Mouse (Mus musculus): ENCODE data around the gene Gtpbp1. TPM values are rescaled to one million over a fixed set of nuclear protein-coding genes. Genes with fewer than 3 reads are reported as not detected.
A peak's percentile ranks its signal among the peaks of the same experiment; 100 is the strongest.

The Gtpbp1 gene
- polyA plus RNA-seq, 1 experiment, result 37.3 TPM

DNA sequence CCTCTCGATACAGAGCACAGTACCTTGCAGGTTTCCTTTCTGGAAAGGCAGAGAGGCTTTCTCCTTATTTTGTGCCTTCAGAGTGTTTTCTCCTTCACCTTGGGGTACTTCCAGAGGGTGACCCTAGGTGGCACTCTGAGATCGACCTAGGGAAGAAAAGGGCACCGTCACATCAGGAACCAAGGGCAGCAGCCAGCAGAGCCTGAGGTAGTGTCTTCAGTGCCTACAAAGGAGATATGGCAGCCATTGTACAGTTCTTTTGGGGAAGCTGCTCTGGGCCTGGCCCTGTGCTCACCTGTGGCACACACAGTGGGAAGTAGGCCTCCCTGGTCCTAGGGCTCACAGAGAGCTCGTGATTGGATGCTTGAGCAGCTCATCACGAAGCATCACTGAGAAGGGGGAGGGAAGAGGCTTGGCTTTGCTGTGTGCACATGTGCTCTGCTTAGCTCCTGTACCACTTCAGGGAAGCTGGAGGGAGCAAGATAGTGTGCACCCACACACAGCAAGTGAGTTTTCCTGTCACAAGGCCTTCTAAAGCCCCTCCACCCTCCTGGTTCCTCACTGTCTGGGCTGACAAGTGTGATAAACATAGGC lies 17.7 kb downstream of the Gtpbp1 start:
- no peak overlapping the region for H3K4me3 ChIP-seq (replicated peaks; ENCODE audit: extremely low read depth, low read depth, low read length)
- TF ChIP-seq CTCF (IDR thresholded peaks at IDR 0.05; ENCODE audit: insufficient read depth, low read length) (no peak), POLR2A (IDR thresholded peaks at IDR 0.05; ENCODE audit: borderline replicate concordance, extremely low read depth, low read depth, low read length) (no peak)
- DNase-seq, result no peak
- whole genome bisulfite sequencing, result 94% methylated on average over 5 of the region's 5 CpGs
- H3K4me1 ChIP-seq (ENCODE audit: control insufficient read depth, insufficient read depth, low read length), result no peaks in the 10 kb centered on the region

DNA sequence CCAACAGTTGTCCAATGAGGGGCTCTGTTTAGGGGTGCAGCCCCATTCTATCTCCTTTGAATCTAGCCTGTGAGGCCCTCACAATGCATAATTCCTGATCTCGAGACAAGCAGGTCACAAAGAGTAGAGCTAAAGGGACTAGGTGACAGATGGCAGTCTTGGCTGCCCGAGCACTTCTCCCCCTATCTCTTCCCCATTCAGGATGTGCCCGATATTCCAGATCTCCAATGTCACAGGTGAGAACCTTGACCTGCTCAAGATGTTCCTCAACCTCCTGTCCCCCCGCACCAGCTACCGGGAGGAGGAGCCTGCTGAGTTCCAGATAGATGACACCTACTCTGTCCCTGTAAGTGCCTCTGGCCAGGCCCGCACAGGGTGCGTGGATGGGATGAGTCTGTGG lies 25.0 kb downstream of the Gtpbp1 start:
- 94% methylated on average over 7 of the region's 7 CpGs for WGBS
- H3K4me3 ChIP-seq (replicated peaks; ENCODE audit: extremely low read depth, low read depth, low read length), result no peak overlapping the region
- no peak for DNase-seq
- no peaks in the 10 kb centered on the region for H3K4me1 ChIP-seq (ENCODE audit: control insufficient read depth, insufficient read depth, low read length)
- no peak for TF ChIP-seq POLR2A (IDR thresholded peaks at IDR 0.05; ENCODE audit: borderline replicate concordance, extremely low read depth, low read depth, low read length)
- no peak for TF ChIP-seq CTCF (IDR thresholded peaks at IDR 0.05; ENCODE audit: insufficient read depth, low read length)

DNA sequence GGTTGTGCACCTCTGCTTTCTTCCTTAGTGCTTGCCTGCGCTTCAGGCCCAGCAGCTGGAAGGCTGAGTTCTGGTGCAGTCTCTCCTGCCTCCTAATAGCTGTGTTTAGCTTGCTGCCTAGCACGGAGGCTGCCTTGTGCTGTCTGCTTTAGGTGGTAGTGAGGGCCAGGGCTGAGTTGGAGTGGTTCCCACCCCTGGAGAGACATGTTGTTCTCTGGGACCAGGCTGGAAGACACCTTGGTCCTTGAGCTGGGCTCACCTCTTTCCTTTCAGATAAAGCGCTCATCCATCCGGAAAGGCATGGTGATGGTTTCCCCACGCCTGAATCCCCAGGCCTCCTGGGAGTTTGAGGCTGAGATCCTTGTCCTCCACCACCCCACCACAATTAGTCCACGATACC lies 26.1 kb downstream of the Gtpbp1 start:
- 94% methylated on average over 6 of the region's 6 CpGs for WGBS
- H3K4me3 ChIP-seq (replicated peaks; ENCODE audit: extremely low read depth, low read depth, low read length), result no peak overlapping the region

DNA sequence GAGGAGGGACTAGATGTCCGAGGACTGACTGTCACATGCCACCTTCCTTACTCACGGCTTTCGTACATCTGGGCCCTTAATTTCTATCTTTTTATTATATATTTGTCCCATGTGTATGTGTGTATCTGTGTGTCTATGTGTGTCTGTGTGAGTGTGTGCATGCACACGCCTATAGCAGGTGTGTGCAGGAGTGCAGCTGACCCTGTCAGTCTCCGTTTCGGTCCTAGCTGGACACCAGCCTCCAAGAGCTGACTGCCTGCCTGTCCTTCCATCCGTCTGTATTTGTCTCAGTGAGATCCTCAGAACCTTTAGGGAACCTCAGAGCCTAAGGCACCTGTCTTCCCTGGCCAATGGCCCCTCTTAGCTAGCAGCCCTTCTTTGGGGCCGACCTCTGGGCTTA lies 29.6 kb downstream of the Gtpbp1 start:
- no peak for DNase-seq
- WGBS, result 91% methylated on average over 8 of the region's 8 CpGs
- H3K4me1 ChIP-seq (ENCODE audit: control insufficient read depth, insufficient read depth, low read length), result no peaks in the 10 kb centered on the region
- no peak overlapping the region for H3K4me3 ChIP-seq (replicated peaks; ENCODE audit: extremely low read depth, low read depth, low read length)
- no peak for TF ChIP-seq POLR2A (IDR thresholded peaks at IDR 0.05; ENCODE audit: borderline replicate concordance, extremely low read depth, low read depth, low read length)
- TF ChIP-seq CTCF (IDR thresholded peaks at IDR 0.05; ENCODE audit: insufficient read depth, low read length), result no peak

More for the DNA sequence above, 26.1 kb downstream of the Gtpbp1 start:
- DNase-seq, result no peak
- TF ChIP-seq POLR2A (IDR thresholded peaks at IDR 0.05; ENCODE audit: borderline replicate concordance, extremely low read depth, low read depth, low read length) (no peak), CTCF (IDR thresholded peaks at IDR 0.05; ENCODE audit: insufficient read depth, low read length) (no peak)
- H3K4me1 ChIP-seq (ENCODE audit: control insufficient read depth, insufficient read depth, low read length), result no peaks in the 10 kb centered on the region

DNA sequence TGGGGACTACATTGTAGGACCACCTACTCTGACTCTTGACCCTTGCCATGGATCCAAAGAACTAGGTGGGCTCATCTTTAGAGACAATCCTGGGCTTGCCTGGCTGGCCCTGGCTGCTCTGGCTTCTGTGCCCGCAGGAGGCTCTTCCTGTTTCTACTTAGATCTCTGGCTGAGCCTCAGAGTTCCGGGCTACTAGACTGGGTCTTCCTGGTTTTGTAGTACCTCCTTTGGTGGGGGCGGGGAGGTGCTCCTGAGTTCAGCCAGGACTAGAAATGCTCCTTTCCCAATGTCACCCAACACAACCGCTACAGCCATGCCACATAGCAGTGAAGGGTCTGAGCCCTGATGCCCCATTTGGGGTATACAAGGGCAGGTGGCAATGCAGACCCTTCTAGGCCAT lies 30.2 kb downstream of the Gtpbp1 start:
- TF ChIP-seq POLR2A (IDR thresholded peaks at IDR 0.05; ENCODE audit: borderline replicate concordance, extremely low read depth, low read depth, low read length), result no peak
- no peak for TF ChIP-seq CTCF (IDR thresholded peaks at IDR 0.05; ENCODE audit: insufficient read depth, low read length)
- H3K4me3 ChIP-seq (replicated peaks; ENCODE audit: extremely low read depth, low read depth, low read length), result no peak overlapping the region
- no peak for DNase-seq
- H3K4me1 ChIP-seq (ENCODE audit: control insufficient read depth, insufficient read depth, low read length), result no peaks in the 10 kb centered on the region
- WGBS, result 64% methylated on average over 4 of the region's 4 CpGs

DNA sequence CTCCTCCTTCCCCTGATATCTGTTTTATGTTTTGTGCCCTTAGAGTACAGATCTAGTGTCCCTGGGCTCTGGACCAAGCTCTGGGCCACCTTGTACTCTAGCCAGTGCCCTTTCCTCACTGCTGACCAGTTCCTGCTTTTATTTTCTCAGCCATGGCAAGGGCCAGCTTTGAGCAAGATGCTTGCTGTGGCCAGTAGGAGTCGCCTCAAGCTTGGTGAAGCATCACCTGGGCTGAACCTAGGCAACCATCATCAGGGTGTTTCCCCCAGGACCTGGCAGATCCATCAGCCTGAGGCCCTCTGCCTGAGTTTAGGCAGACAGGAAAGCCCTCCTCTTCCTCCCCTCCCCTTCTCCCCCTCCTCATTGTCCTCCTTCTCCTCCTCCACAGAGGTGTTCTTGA lies 32.8 kb downstream of the Gtpbp1 start:
- 24% methylated on average over 1 of the region's 1 CpGs for WGBS
- peak; percentile 23 for DNase-seq
- Histone ChIP-seq H3K4me1 (ENCODE audit: control insufficient read depth, insufficient read depth, low read length) (no peaks in the 10 kb centered on the region), H3K4me3 (replicated peaks; ENCODE audit: extremely low read depth, low read depth, low read length) (no peak overlapping the region)
- peak; percentile 70 for TF ChIP-seq CTCF (IDR thresholded peaks at IDR 0.05; ENCODE audit: insufficient read depth, low read length)
- no peak for TF ChIP-seq POLR2A (IDR thresholded peaks at IDR 0.05; ENCODE audit: borderline replicate concordance, extremely low read depth, low read depth, low read length)

DNA sequence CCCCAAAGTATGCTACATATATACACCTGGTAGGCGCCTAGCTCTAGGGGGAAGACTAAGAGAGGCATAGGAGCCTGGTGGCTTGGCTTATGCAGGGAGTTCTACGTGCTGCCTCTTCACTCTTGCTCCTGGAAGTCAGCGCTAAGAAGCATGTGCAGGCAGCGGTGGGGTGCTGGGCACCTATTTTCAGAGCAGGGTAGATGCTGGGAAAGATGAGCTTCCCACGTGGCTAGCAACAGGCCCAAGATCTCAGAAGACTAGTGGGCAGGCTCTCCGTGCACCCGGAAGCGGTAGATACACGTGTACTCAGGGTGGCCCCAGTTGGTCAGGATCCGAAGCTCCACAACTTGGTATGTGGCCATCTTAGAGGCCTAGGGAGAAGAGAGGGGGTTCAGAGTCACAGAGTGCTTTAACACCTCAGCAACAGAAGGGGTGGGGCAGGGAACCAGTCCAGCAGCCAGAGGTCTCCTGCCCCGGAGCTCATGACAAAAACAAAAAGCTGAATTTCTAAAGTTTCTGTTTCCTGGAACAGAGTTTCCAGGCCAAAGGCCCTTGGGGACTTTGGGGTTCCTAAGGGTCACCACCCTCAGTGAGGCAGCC lies 34.6 kb downstream of the Gtpbp1 start:
- 84% methylated on average over 11 of the region's 11 CpGs for WGBS
- no peak for DNase-seq
- no peak overlapping the region for H3K4me3 ChIP-seq (replicated peaks; ENCODE audit: extremely low read depth, low read depth, low read length)
- H3K4me1 ChIP-seq (ENCODE audit: control insufficient read depth, insufficient read depth, low read length), result no peaks in the 10 kb centered on the region
- TF ChIP-seq CTCF (IDR thresholded peaks at IDR 0.05; ENCODE audit: insufficient read depth, low read length) (no peak), POLR2A (IDR thresholded peaks at IDR 0.05; ENCODE audit: borderline replicate concordance, extremely low read depth, low read depth, low read length) (no peak)

DNA sequence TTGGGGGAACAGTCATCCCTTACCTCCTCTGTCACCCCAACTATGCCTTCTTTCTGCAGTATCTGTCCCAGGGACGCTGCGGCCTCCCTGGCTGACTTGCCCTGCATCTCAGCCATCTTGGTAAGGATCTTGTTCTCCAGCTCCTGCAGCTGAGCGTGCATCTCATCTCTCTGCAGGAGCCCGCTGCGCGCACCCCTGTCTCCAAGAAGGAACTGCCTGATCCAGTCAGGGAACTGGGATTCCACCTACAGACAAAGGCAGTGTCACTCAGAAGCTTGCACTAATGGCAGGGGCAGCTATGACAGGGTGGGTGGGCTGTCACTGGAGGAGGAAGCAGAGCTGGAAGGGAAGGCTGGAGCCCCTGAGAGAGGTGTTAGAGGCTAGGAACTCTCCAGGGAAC lies 37.2 kb downstream of the Gtpbp1 start:
- Histone ChIP-seq H3K4me1 (ENCODE audit: control insufficient read depth, insufficient read depth, low read length) (no peaks in the 10 kb centered on the region), H3K4me3 (replicated peaks; ENCODE audit: extremely low read depth, low read depth, low read length) (no peak overlapping the region)
- no peak for DNase-seq
- WGBS, result 94% methylated on average over 6 of the region's 6 CpGs
- TF ChIP-seq CTCF (IDR thresholded peaks at IDR 0.05; ENCODE audit: insufficient read depth, low read length), result no peak
- TF ChIP-seq POLR2A (IDR thresholded peaks at IDR 0.05; ENCODE audit: borderline replicate concordance, extremely low read depth, low read depth, low read length), result no peak

DNA sequence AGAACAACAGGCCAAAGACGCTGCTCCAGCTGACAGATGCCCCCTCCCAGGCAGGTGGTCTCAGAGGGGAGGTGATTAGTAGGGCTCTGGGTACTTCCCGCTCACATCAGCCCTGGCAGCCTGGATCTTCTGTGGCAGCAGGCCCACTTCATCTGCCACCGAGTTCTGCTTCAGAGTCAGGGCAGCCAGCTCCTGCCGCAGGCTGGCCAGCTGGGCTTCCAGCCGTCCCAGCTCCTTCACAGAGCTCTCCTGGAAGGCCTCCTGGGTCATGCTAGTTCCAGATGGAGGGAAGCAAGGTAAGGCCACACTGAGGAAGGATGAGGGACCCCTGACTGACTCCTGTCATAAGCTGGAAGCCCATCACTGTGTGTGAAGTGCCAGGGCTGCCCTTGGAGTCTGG lies 37.7 kb downstream of the Gtpbp1 start:
- TF ChIP-seq POLR2A (IDR thresholded peaks at IDR 0.05; ENCODE audit: borderline replicate concordance, extremely low read depth, low read depth, low read length), result no peak
- TF ChIP-seq CTCF (IDR thresholded peaks at IDR 0.05; ENCODE audit: insufficient read depth, low read length), result no peak
- H3K4me1 ChIP-seq (ENCODE audit: control insufficient read depth, insufficient read depth, low read length), result no peaks in the 10 kb centered on the region
- H3K4me3 ChIP-seq (replicated peaks; ENCODE audit: extremely low read depth, low read depth, low read length), result no peak overlapping the region
- DNase-seq, result no peak
- WGBS, result 82% methylated on average over 5 of the region's 5 CpGs

DNA sequence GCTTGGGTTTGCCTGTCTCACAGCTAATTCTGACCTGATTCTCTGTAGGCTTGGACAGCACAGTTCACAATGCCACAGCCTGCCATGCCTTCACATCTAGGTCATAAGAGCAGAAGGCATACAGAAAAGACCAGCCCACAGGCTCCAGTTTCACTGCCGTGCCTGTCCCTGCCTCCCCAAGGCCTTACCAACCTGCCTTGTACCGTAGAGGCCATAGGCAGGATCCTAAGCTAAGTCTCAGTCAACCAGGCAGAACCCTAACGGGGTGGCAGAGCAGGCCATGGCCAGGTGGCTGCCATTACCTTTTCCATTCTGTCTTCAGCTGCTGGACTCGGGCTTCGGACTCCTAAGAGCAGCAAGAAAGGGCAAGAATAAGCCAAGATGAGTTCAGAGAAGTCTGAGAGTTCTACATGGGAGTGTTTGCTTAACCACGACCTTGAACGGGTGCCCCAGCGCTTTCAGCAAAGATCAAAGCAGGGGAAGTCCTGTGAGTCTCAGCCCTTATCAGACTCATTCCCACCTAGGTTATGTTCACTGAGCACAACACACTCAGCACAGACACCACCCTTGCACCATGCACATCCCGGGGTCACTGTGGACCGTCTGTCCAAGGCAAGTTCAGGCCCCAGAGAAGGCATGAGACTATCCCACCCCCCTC lies 38.2 kb downstream of the Gtpbp1 start:
- WGBS, result 70% methylated on average over 10 of the region's 10 CpGs
- DNase-seq, result no peak
- TF ChIP-seq POLR2A (IDR thresholded peaks at IDR 0.05; ENCODE audit: borderline replicate concordance, extremely low read depth, low read depth, low read length), result no peak
- no peak for TF ChIP-seq CTCF (IDR thresholded peaks at IDR 0.05; ENCODE audit: insufficient read depth, low read length)
- Histone ChIP-seq H3K4me1 (ENCODE audit: control insufficient read depth, insufficient read depth, low read length) (no peaks in the 10 kb centered on the region), H3K4me3 (replicated peaks; ENCODE audit: extremely low read depth, low read depth, low read length) (no peak overlapping the region)
